In genomic region chr17:5911591-5911990, GRCm38 (mm10) we compare ENCODE assay signal across 11 mouse cellular contexts. TPM values are rescaled to one million over a fixed set of nuclear protein-coding genes. Genes with fewer than 3 reads are reported as not detected.
DNase-seq lines count a peak whose midpoint lies in the region; ATAC-seq lines count a peak whose summit lies in the region.
"Had no signal": no experiment of that assay in that cellular context is flagged by ENCODE, and none has a peak within 500 bp of the region (broad histone marks: within the 10 kb centered on the region; RNA-seq: fewer than 3 reads in every experiment).

No protein-coding gene starts in this region.

- WGBS in midbrain, embryonic 11.5 days: 81% methylated on average over 12 of the region's 12 CpGs
- WGBS in midbrain, embryonic 15.5 days: 69% methylated on average over 12 of the region's 12 CpGs

- H3K9ac ChIP-seq in midbrain, embryonic 11.5 days (ENCODE audit: low read length): no peak overlapping the region
- H3K9ac ChIP-seq in midbrain, embryonic 15.5 days: no peak overlapping the region

- H3K4me3 ChIP-seq in midbrain, embryonic 11.5 days (ENCODE audit: low read depth, low read length): no peak overlapping the region
- no peak overlapping the region for H3K4me3 ChIP-seq in midbrain, embryonic 15.5 days

- DNase-seq in midbrain, embryonic 11.5 days (ENCODE audit: low spot score, missing footprints): peak; percentile 10
- DNase-seq in frontal cortex, postnatal 36 days (ENCODE audit: low spot score in 2 of 2): peak; percentile 40 to 50
- peak; percentile 27 to 55 for DNase-seq in left cerebral cortex, adult 8-10 months (ENCODE audit: low spot score in 2 of 2)
- DNase-seq in right cerebral cortex, adult 2 months (ENCODE audit: low spot score in 2 of 2): peak; percentile 30 to 47
- DNase-seq in kidney, postnatal 36 days: no peak
- DNase-seq in heart, adult 9 months (ENCODE audit: low spot score in 2 of 2): no peak
- DNase-seq: adrenal gland, adult 8-10 months; embryo, embryonic 11 days; heart, postnatal 14 days; thymus, postnatal 36 days had no signal

- no peaks in the 10 kb centered on the region for H3K27me3 ChIP-seq in midbrain, embryonic 11.5 days (ENCODE audit: control insufficient read depth, insufficient read depth, low read length)
- no peaks in the 10 kb centered on the region for H3K27me3 ChIP-seq in midbrain, embryonic 15.5 days (replicated peaks)

- H3K27ac ChIP-seq in midbrain, embryonic 11.5 days (ENCODE audit: low read depth, low read length): no peak overlapping the region
- no peak overlapping the region; the same call in 1 of the 2 replicates for H3K27ac ChIP-seq in midbrain, embryonic 15.5 days

- no peak for ATAC-seq in midbrain, embryonic 11.5 days (ENCODE audit: low FRiP score)
- no peak for ATAC-seq in midbrain, embryonic 15.5 days (replicated peaks)

- H3K4me2 ChIP-seq in midbrain, embryonic 11.5 days: no peak overlapping the region
- no peak overlapping the region for H3K4me2 ChIP-seq in midbrain, embryonic 15.5 days

- H3K36me3 ChIP-seq in midbrain, embryonic 11.5 days (ENCODE audit: control insufficient read depth, insufficient read depth, low read length): no peaks in the 10 kb centered on the region; the same call in 1 of the 2 replicates
- no peaks in the 10 kb centered on the region for H3K36me3 ChIP-seq in midbrain, embryonic 15.5 days (replicated peaks)

- no peaks in the 10 kb centered on the region for H3K4me1 ChIP-seq in midbrain, embryonic 11.5 days (ENCODE audit: control insufficient read depth, insufficient read depth, low read length)
- H3K4me1 ChIP-seq in midbrain, embryonic 15.5 days: no peaks in the 10 kb centered on the region

- no peaks in the 10 kb centered on the region for H3K9me3 ChIP-seq in midbrain, embryonic 11.5 days (ENCODE audit: control insufficient read depth, low read length)
- H3K9me3 ChIP-seq in midbrain, embryonic 15.5 days: no peaks in the 10 kb centered on the region

RNA-seq across cellular contexts. Expression of gene Synj2, which starts 29.5 kb away (rescaled TPM):
- polyA plus RNA-seq in midbrain, embryonic 11.5 days (2014; fragmentation: Nextera tagmentation; extraction: Ambion mirVana): 0.74 and 0.91 TPM in 2 replicates
- 0.79 and 0.86 TPM in 2 replicates for polyA plus RNA-seq in midbrain, embryonic 15.5 days (2015; fragmentation: Nextera tagmentation; extraction: Ambion mirVana)
- 10 to 100 TPM; 71.7 to 93.5 (median 80.3) TPM for total RNA-seq in left cerebral cortex, adult 8-10 months (2022)

Comparison
In these comparisons a context has a peak if more than half of its experiments do, and no peak if none do; other contexts are left out.
1. DNase-seq: peak in midbrain, embryonic 11.5 days (single experiment), frontal cortex, postnatal 36 days (2 of 2), left cerebral cortex, adult 8-10 months (2 of 2) and right cerebral cortex, adult 2 months (2 of 2); none in kidney, postnatal 36 days (0 of 2) and heart, adult 9 months (0 of 2).